Mouse (Mus musculus): ENCODE measurements around the gene Dgki.

- TF ChIP-seq CTCF (IDR thresholded peaks at IDR 0.05; ENCODE audit: low read depth, low read length) (no peak), POLR2A (IDR thresholded peaks at IDR 0.05; ENCODE audit: borderline replicate concordance, low read depth, low read length) (no peak)
Observed at GRCm38 (mm10) chr6:36922006-36922405, 378.0 kb downstream of the Dgki start.
